Mouse (Mus musculus) stomach, postnatal 0 days (tissue): ENCODE results near the gene Tmf1.

Experiments used
- CTCF ChIP-seq: IDR thresholded peaks from 2 replicates; pipeline ENCODE4 v1.5.1; 2016; ENCODE audit warnings: antibody characterized with exemption, low read depth, mild to moderate bottlenecking, moderate library complexity
- EP300 ChIP-seq: optimal IDR thresholded peaks from 2 replicates; pipeline ENCODE3; 2016; ENCODE audit warnings: antibody characterized with exemption

- TF ChIP-seq CTCF: no peak
- TF ChIP-seq EP300: no peak
Observed at GRCm38 (mm10) chr6:97223566-97223965, 44.6 kb upstream of the Tmf1 start.
